Mouse (Mus musculus): ENCODE results near the gene Atp1a2. TPM values are rescaled to one million over a fixed set of nuclear protein-coding genes. Genes with fewer than 3 reads are reported as not detected.

The Atp1a2 gene
- total RNA-seq, 2 experiments from 2014 or later, result 590 to 654 TPM

DNA sequence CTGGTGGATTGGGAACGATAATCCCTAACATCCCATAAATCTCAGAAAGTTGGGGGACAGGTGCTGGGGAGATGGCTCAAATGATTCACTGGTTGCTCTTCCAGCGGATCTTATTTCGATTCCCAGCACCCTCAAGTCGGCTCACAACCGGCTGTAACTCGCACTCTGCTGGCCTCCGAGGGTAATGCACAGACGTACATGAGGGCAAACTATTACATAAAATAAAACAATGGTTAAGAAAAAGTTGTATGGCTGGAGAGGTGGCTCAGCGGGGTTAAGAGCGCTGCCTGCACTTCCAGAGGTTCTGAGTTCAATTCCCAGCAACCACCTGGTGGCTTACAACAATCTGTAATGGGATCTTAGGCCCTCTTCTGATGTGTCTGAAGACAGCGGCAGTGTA, 28.8 kb upstream of the Atp1a2 start:
- no peak for DNase-seq (ENCODE audit: low spot score in 2 of 2)
- intact Hi-C loops (cut with DNase I), result loop anchor here (5.0 kb wide), 1 partner anchor 36 kb away; no protein-coding TSS in a partner anchor

DNA sequence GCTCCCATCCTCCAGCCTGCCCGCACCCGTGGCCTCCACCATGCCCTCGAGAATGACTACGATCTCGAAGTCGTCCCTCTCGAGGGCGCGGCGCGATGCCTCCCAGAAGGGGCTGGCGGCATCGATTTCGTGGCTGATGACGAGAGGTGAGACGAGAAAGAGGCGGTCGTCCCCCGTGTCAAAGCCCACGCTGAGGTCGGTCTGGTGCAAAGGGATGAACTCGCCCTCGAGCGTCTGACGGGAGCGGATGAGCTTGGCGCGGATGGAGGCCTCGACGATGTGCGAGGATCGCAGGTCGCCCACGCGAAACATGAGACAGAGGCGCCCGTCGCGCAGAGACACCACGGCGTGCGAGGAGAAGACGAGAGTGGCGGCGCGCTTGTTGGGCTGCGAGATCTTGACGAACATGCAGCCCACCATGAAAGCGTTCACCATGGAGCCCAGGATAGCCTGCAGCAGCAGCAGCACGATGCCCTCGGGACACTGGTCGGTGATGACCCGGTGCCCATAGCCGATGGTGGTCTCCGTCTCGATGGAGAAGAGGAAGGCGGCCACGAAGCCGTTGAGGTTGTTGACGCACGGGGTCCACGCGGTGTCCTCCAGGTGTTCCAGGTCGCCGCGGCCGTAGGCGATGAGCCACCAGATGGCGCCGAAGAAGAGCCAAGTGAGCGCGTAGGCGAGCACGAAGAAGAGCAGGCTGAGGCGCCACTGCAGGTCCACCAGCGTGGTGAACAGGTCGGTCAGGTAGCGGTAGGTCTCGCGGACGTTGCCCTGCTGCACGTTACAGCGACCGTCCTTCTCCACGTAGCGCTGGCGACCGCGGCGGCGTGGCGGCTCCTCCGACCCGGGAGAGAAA, 28.0 kb upstream of the Atp1a2 start:
- intact Hi-C loops (cut with DNase I), result loop anchor here (5.0 kb wide), 1 partner anchor 36 kb away; no protein-coding TSS in a partner anchor
- peak; percentile 30 to 68 for DNase-seq (ENCODE audit: low spot score in 2 of 2)

DNA sequence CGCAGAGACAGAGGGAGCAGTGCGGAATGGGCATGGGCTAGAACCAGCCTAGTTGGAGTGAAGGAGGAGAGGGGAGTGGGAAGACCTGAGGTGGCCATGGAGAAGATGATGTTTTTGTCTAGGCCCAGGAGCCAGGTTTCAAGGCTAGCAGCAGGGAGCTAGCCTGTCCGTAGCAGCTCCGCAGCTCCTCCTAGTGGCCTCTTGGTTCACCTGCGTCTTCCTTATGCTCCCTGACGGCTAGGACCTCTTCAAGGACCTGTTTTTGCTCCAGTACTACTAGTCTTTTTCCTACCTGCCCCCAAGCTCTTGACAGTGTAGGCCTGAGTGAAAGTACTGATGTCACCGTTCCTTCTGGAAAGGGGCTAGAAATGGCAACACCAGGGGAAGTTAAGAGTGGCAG, 26.9 kb upstream of the Atp1a2 start:
- peak; percentile 76 to 83 for DNase-seq (ENCODE audit: low spot score in 2 of 2)
- intact Hi-C loops (cut with DNase I), result loop anchor here (5.0 kb wide), 1 partner anchor 38 kb away; no protein-coding TSS in a partner anchor

DNA sequence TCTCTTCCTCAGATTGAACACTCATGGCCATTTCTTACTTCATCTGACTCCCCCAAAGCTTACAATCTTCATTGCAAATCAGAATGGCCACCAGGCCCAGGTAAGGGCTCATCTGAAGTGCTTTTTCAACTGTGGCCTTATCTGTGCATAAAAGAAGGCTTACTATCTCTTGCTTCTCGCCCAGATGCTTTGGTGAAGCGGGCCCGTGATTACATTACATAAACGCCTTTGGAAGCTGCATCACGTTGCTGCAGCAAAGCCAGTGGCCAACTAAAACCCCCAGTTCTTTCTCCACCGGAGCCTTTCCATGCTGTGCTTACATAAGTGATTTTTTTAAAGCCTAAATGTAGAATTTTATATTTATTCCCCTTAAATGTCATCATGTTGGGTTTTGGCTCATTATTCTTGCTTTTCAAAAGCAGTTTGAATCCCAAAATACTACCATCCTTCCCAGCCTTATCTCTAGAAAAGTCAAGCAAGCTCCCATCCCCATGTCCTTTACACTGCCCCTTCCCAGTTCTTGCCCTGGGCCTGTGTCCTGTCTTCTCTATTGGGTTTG, 26.0 kb upstream of the Atp1a2 start:
- intact Hi-C loops (cut with DNase I), result no loop called here
- peak; percentile 78 to 81 for DNase-seq (ENCODE audit: low spot score in 2 of 2)

DNA sequence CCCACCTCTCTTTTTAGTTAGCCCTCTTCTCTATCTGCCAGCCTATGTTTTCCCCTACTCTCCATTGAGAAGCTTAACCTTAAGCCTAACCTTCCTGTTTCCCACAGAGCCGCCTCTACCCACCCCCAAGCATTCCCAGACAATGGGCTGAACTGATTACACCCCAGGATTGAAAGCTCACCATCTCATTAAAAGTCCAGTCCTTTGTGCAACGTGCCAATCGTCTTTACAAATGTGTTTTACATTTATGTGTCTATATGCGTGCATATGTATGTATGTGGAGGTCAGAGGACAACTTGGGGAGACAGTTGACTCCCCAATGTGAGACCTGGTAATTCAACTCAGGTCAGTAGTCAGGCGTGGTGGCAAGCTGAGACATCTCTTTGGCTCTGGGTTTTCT, 25.4 kb upstream of the Atp1a2 start:
- intact Hi-C loops (cut with DNase I), result no loop called here
- DNase-seq (ENCODE audit: low spot score in 2 of 2), result no peak

DNA sequence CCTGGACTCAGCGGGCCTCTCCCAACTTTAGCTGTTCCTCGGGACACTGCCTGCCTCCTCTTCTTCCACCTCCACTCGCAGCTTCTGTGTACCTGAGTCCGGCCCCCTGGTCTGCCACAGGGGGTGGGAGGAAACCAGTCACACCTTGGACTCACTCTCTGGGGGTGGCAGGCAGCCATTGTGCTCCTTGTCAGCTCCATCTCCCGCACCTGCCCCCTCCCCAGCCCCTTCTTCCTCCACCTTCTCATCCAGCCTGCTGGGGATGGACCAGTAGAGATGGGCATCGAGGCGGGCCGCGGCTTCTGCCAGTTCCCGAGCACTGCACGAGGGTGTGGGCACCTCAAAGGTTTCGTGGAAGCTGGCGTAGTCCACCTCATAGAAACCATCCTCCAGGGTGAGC, 24.9 kb upstream of the Atp1a2 start:
- peak; percentile 47 to 55 for DNase-seq (ENCODE audit: low spot score in 2 of 2)
- intact Hi-C loops (cut with DNase I), result no loop called here

DNA sequence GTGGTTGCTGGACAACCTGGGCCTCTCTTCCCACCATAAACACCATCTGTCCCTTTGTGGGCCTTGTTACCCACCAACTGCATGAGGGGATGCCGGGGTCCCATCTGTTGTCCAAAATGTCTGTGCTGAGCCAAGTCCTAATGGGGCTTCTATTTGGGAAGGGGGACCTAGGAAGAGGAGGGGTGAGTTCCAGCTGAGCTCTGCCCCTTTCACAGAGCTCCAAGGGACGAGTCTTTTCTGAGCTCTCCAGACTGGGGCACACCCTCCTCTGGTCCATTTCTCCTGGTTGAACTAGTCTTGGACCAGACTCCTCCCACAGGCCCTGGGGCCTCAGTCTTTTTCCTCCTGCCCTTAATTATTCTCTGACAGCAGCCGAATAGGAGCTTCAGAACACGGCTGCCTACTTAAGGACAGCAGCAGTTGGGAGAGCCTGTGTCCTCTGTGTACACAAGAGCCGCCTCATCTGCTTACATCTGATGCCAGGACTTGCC, 22.1 kb upstream of the Atp1a2 start:
- peak; percentile 59 to 72 for DNase-seq (ENCODE audit: low spot score in 2 of 2)
- intact Hi-C loops (cut with DNase I), result loop anchor here (10.0 kb wide), 1 partner anchor 295 kb away; the partner anchor contains the start of gene Vangl2

DNA sequence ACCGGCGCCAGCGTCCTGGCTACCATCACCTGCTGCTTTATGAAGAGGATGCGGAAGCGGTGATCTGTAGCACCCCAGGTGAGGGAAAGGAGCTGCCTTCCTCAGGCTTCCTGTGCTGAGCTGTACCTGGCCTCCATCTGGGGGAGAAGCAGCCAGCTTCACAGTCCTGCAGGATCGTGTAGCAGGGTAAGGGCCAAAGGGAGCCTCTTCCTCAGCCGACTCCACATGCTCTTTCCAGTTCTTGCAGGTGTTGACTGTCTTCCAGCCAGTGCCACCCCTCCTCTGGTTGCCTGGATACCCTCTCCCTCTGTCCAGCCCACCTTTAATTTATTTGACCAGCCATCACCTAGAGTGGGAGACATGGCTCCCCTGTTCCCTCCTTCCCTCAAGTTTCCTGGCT, 21.5 kb upstream of the Atp1a2 start:
- intact Hi-C loops (cut with DNase I), result loop anchor here (10.0 kb wide), 1 partner anchor 295 kb away; the partner anchor contains the start of gene Vangl2

DNA sequence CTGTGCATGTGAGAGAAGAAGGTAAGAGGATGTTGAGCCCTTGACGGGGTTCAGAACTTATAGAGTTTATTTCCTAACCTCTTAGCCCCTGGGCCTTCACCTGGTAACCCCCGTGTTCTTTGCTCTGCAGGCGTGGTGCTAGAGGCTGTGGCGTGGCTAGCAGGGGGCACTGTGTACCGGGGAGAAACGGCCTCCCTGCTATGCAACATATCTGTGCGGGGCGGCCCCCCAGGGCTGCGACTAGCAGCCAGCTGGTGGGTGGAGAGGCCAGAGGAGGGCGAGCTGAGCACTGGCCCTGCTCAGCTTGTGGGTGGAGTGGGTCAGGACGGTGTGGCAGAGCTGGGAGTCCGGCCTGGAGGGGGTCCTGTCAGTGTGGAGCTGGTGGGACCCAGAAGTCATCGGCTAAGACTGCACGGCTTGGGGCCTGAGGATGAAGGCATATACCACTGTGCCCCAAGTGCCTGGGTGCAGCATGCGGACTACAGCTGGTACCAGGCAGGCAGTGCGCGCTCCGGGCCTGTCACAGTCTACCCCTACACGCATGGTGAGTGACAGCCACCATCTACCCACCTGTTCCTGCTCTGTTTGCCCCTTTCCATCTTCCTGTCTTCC, 20.7 kb upstream of the Atp1a2 start:
- DNase-seq (ENCODE audit: low spot score in 2 of 2), result peak in 1 of 2 experiments; percentile 60

More for the DNA sequence above, 21.5 kb upstream of the Atp1a2 start:
- DNase-seq (ENCODE audit: low spot score in 2 of 2), result peak in 1 of 2 experiments; percentile 56

DNA sequence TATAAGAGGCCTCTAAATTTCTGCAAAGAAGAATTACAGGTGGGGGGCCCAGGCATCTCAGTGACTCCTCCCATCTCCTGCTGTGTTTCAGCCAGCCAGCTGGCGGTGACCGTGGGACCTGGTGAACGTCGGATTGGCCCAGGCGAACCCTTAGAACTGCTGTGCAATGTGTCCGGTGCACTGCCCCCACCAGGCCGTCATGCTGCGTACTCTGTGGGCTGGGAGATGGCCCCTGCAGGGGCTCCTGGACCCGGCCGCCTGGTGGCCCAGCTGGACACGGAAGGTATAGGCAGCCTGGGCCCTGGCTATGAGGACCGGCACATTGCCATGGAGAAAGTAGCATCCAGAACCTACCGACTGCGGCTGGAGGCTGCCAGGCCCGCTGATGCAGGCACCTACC, 20.1 kb upstream of the Atp1a2 start:
- intact Hi-C loops (cut with DNase I), result loop anchor here (10.0 kb wide), 1 partner anchor 293 kb away; the partner anchor contains the start of gene Vangl2
- peak in 1 of 2 experiments; percentile 32 for DNase-seq (ENCODE audit: low spot score in 2 of 2)

More for the DNA sequence above, 20.7 kb upstream of the Atp1a2 start:
- intact Hi-C loops (cut with DNase I), result loop anchor here (10.0 kb wide), 1 partner anchor 294 kb away; the partner anchor contains the start of gene Vangl2

DNA sequence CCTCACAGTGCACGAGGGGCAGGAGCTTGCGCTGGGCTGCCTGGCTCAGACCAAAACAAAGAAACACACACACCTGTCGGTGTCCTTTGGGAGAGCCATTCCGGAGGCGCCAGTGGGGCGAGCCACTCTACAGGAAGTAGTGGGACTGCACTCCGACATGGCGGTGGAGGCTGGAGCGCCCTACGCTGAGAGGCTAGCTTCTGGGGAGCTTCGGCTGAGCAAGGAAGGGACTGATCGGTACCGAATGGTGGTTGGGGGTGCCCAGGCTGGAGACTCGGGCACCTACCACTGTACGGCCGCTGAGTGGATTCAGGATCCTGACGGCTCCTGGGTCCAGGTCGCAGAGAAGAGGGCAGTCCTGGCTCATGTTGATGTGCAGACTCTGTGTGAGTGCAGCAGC, 19.6 kb upstream of the Atp1a2 start:
- intact Hi-C loops (cut with DNase I), result loop anchor here (10.0 kb wide), 1 partner anchor 293 kb away; the partner anchor contains the start of gene Vangl2
- no peak for DNase-seq (ENCODE audit: low spot score in 2 of 2)

DNA sequence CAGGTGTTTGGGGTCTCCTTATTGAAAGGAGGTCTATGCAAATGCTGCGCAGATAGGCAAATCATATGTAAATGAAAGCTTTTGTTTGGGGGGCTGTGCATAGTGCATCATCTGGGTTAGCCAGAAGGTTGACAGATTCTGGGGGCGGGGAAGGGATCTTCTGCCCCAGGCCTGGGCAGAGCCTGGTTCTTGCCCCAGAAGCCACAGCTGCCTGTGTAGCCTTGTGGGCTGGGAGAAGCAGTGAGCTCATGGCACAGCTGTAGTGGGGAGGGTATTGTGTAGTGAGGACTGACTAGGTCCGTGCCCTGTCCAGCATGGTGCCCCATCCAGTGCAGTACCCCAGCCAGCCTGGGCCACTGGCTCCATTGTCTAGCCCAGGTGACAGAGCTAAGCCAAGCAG, 17.0 kb upstream of the Atp1a2 start:
- intact Hi-C loops (cut with DNase I), result loop anchor here (5.0 to 10.0 kb wide), 2 partner anchors 188 to 290 kb away; partner anchors contain the start of genes Pex19 and Vangl2
- DNase-seq (ENCODE audit: low spot score in 2 of 2), result peak; percentile 35 to 40

DNA sequence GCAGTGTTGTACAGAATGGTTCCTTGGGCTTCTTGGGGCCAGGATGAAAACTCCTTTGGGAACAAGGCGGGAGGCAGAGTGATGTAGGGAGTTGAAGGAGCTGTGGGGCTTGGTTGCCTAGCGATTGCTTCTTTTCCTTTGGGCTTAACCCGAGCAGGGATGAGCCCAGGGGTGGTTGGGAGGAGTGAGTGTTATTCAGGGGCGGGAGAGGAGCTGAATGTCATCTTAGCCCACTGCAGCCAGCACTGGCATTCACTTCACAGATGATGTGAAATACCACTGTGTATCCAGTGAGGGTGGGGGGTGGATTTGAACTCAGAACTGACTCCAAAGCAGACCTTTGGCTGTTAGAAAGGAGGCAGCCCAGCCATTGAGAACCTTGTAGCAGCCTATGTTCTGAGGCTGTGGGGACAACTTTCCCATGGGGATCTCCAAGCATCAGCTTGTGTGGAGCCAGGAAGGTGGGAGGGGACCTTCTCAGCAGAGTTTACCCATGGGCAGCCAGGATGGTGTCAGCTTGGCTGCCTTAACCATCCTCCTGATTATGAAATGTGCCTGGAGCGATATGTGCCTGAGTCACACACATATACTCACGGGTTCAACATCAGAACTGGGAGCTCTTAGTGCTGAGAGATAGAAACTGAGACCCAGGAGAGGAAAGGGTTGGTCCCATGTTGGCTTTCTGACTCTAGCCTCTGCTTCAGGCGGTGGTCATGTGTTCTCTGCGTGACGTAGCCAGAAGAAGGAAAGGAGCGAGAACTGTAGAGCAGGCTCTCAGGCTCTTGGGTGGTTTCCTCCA, 15.9 kb upstream of the Atp1a2 start:
- DNase-seq (ENCODE audit: low spot score in 2 of 2), result peak; percentile 57 to 59
- intact Hi-C loops (cut with DNase I), result loop anchor here (5.0 to 10.0 kb wide), 2 partner anchors 187 to 289 kb away; partner anchors contain the start of genes Pex19 and Vangl2

DNA sequence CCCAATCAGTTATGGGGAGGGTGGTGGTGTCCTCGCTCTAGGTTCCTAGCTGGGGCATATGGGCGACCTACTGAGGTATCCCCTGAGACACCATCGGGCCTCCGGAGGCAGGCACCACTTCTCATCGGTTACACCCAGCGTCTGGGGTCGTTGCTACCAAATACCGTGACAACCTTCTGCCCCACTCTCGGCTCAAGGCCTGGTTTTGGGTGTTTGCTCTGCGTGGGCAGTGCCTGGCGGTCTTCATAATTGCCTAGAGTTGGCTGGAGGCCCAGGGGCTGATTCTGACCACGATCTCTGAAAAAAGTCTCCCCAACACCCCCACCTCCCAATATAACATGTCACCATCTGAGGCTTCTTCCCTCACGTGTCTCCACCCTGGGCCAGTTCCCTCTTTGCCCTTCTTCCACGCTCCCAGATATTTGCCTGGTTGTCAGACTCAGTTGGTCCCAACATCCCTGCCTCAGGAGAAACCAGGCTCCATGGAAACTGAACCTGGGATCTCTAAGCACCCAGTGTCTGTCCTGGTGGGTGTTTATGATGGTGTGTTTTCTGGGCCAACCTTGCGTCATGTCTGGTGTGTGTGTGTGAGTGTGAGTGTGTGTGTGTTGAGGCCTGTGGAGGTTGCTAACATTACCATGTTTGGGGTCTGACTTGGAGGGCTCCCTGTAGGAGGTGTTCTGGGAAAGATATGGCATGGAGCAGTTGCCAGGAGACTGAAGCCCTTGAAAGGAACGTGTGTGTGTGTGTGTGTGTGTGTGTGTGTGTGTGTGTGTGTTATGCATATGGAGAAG, 15.1 kb upstream of the Atp1a2 start:
- intact Hi-C loops (cut with DNase I), result loop anchor here (5.0 to 10.0 kb wide), 2 partner anchors 186 to 288 kb away; partner anchors contain the start of genes Pex19 and Vangl2

DNA sequence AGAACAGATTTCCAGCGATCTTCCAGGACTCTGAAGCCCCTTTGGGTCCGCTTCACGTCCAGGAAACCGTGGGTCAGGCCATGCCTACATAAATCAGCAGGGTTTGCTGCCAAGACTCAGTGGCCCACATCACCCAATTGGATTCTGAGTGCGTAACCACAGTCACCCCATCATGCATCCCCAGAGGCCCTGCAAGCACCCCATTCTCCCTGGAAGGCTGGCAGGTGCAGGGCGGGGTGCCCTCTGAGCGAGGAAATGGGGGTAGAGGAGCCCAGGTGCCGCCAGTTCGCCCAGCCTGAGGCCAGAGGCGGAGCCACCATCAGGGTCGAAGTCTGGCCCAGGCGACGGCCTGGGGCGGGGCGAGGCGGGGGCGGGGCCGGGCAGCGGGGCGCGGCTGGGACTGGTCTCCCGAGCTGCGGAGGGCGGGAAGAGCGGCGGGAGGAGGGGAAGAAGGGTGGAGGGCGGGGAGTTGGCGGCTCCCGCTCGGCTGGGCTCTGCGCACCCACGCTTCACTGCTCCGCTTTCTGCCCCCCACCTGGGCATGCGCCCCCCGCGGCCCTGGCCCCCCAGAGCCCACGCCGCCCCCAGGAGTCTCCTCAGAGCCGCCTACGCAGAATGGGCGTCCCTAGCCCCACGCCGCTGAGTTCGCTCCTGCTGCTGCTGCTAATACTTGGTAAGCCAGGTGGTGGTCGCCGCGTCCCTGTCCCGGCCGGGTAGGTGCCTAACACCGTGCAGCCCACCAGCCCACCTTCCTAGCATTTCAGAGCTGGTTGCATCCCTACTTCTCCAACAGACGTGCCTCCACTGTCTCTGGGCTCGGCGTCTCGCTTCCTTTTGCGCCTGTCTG, 14.3 kb upstream of the Atp1a2 start:
- DNase-seq (ENCODE audit: low spot score in 2 of 2), result peak; percentile 77 to 84
- intact Hi-C loops (cut with DNase I), result loop anchor here (2.0 to 10.0 kb wide), 4 partner anchors 109 to 287 kb away; partner anchors contain the start of genes Pex19 and Vangl2

More for the DNA sequence above, 15.1 kb upstream of the Atp1a2 start:
- DNase-seq (ENCODE audit: low spot score in 2 of 2), result peak; percentile 72 to 74

DNA sequence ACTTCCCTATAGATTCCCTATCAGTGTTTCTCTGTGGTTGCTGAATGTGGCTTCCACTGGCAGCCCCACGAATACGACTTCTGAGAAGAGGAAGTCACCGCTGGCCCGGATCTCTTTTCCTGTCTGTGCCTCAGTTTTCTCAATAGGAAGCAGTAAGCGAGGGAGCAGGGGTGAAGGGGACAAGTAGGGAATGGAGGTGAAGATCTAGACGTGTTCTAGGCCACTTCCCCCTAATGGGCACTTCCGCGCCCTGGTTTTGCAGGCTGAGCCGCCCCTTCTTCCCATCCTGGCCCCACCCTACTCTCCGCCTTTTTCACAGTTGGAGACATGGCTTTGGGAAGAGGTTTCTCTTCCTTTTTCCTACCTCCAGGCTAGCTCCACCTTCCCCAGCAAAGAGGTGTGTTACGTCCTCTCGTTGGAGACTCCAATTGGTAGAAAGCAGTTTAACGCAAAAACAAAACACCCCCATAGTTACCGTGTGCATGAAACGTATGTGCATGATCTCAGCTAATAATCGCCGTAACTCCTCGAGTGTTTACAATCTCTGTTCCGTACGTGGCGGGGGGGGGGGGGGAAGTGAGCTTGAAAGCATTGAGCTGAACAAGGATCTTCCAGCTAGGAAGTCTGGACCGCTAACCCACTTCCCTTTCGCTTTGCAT, 13.5 kb upstream of the Atp1a2 start:
- DNase-seq (ENCODE audit: low spot score in 2 of 2), result peak in 1 of 2 experiments; percentile 65
- intact Hi-C loops (cut with DNase I), result loop anchor here (2.0 to 10.0 kb wide), 4 partner anchors 109 to 287 kb away; partner anchors contain the start of genes Pex19 and Vangl2

Data from left cerebral cortex, postnatal 36 days (tissue).